8 mouse cellular contexts compared by ENCODE assay signal in the genomic region with DNA sequence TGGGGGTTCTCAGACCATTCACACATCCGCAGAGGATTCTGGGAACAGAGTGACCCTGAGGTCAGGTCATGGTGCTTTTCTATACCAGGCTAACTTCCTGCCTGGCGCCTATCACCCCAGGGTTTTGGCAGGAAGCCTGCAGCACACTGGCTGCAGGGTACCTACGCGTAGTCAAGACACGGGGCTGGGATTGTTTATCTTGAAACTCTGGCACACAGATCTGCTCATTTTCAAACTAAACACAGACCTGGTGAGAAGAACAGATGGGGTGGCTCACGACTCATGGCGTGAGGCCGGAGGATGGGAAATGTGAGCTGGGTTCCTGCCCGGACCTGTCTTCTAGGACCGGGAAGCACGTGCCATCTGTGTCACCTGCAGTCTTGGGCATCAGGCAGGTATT. TPM values are rescaled to one million over a fixed set of nuclear protein-coding genes. Genes with fewer than 3 reads are reported as not detected.
DNase-seq lines count a peak whose midpoint lies in the region; ATAC-seq lines count a peak whose summit lies in the region.

No protein-coding gene starts in this region.

- no peaks in the 10 kb centered on the region; the same call in 1 of the 2 replicates for H3K9me3 ChIP-seq in midbrain, embryonic 10.5 days (replicated peaks)
- no peaks in the 10 kb centered on the region for H3K9me3 ChIP-seq in midbrain, embryonic 11.5 days (ENCODE audit: control insufficient read depth, low read length)
- H3K9me3 ChIP-seq in heart, embryonic 12.5 days (replicated peaks): peaks cover 9% of the 10 kb centered on the region; the same call in 1 of the 2 replicates

- H3K9ac ChIP-seq in midbrain, embryonic 11.5 days (ENCODE audit: low read length): no peak overlapping the region
- no peak overlapping the region for H3K9ac ChIP-seq in heart, embryonic 12.5 days

- no peak for ATAC-seq in midbrain, embryonic 11.5 days (ENCODE audit: low FRiP score)
- ATAC-seq in heart, embryonic 12.5 days (ENCODE audit: insufficient number of reproducible peaks, low FRiP score): peak; percentile 65

- intact Hi-C loops in left cerebral cortex, postnatal 14 days (cut with DNase I): no loop called here

- peaks cover 15% of the 10 kb centered on the region for H3K36me3 ChIP-seq in midbrain, embryonic 10.5 days
- no peaks in the 10 kb centered on the region for H3K36me3 ChIP-seq in midbrain, embryonic 11.5 days (ENCODE audit: control insufficient read depth, insufficient read depth, low read length)
- peaks cover 17% of the 10 kb centered on the region for H3K36me3 ChIP-seq in heart, embryonic 12.5 days

- WGBS in midbrain, embryonic 10.5 days: 72% methylated on average over 11 of the region's 11 CpGs
- WGBS in midbrain, embryonic 11.5 days: 79% methylated on average over 11 of the region's 11 CpGs
- WGBS in heart, embryonic 12.5 days: 35% methylated on average over 11 of the region's 11 CpGs

- H3K27me3 ChIP-seq in midbrain, embryonic 10.5 days (ENCODE audit: low read depth, poor library complexity, severe bottlenecking): no peaks in the 10 kb centered on the region
- H3K27me3 ChIP-seq in midbrain, embryonic 11.5 days (ENCODE audit: control insufficient read depth, insufficient read depth, low read length): no peaks in the 10 kb centered on the region
- no peaks in the 10 kb centered on the region for H3K27me3 ChIP-seq in heart, embryonic 12.5 days (replicated peaks)

- H3K4me2 ChIP-seq in midbrain, embryonic 11.5 days: no peak overlapping the region
- no peak overlapping the region for H3K4me2 ChIP-seq in heart, embryonic 12.5 days

- peaks cover 30% of the 10 kb centered on the region for H3K4me1 ChIP-seq in midbrain, embryonic 10.5 days
- H3K4me1 ChIP-seq in midbrain, embryonic 11.5 days (ENCODE audit: control insufficient read depth, insufficient read depth, low read length): peaks cover 18% of the 10 kb centered on the region
- H3K4me1 ChIP-seq in heart, embryonic 12.5 days (replicated peaks): peaks cover 30% of the 10 kb centered on the region

- no peak overlapping the region for H3K4me3 ChIP-seq in midbrain, embryonic 10.5 days
- no peak overlapping the region for H3K4me3 ChIP-seq in midbrain, embryonic 11.5 days (ENCODE audit: low read depth, low read length)
- no peak overlapping the region for H3K4me3 ChIP-seq in heart, embryonic 12.5 days

- DNase-seq in midbrain, embryonic 10.5 days (ENCODE audit: low spot score): peak; percentile 18
- DNase-seq in midbrain, embryonic 11.5 days (ENCODE audit: low spot score, missing footprints): no peak
- DNase-seq in cerebellum, postnatal 25 days: peak; percentile 95 to 96
- peak; percentile 66 to 69 for DNase-seq in left cerebral cortex, postnatal 14 days (ENCODE audit: low spot score in 2 of 2)
- peak; percentile 50 for DNase-seq in naive thymus-derived CD4-positive, alpha-beta T cell, adult 2 months (ENCODE audit: low read depth)
- DNase-seq in kidney, adult 18-20 months: no peak
- no peak for DNase-seq in adrenal gland, adult 2 months

- H3K27ac ChIP-seq in midbrain, embryonic 10.5 days (replicated peaks): peak overlapping the region; percentile 85
- no peak overlapping the region for H3K27ac ChIP-seq in midbrain, embryonic 11.5 days (ENCODE audit: low read depth, low read length)
- H3K27ac ChIP-seq in heart, embryonic 12.5 days (ENCODE audit: poor library complexity, severe bottlenecking): peak overlapping the region; percentile 76

RNA-seq across cellular contexts. Expression of a gene that starts 52.5 kb away (rescaled TPM):
- 27.4 and 28.9 TPM in 2 replicates for polyA plus RNA-seq in midbrain, embryonic 10.5 days (2016; fragmentation: Nextera tagmentation; extraction: Ambion mirVana)
- polyA plus RNA-seq in midbrain, embryonic 11.5 days (2014; fragmentation: Nextera tagmentation; extraction: Ambion mirVana): 19.8 and 20.7 TPM in 2 replicates
- polyA plus RNA-seq in heart, embryonic 12.5 days (2016; fragmentation: Nextera tagmentation; extraction: Ambion mirVana): 35.1 and 41.5 TPM in 2 replicates
- 10 to 100 TPM; 61.2 to 61.6 TPM for total RNA-seq in left cerebral cortex, postnatal 14 days (2021)
- total RNA-seq in adrenal gland, adult 2 months (2021): 10 to 100 TPM; 27.4 to 35.9 TPM
- 25.8 and 38.6 TPM in 2 replicates for polyA plus RNA-seq in adrenal gland, adult 2 months (2012; rRNA removed)

Comparison
In these comparisons a context has a peak if more than half of its experiments do, and no peak if none do; other contexts are left out.
1. DNase-seq: peak in midbrain, embryonic 10.5 days (single experiment), cerebellum, postnatal 25 days (2 of 2), left cerebral cortex, postnatal 14 days (2 of 2) and naive thymus-derived CD4-positive, alpha-beta T cell, adult 2 months (single experiment); none in midbrain, embryonic 11.5 days (single experiment), kidney, adult 18-20 months (single experiment) and adrenal gland, adult 2 months (single experiment).